Mouse (Mus musculus): Measurements from ENCODE around the gene Fam117a. TPM values are rescaled to one million over a fixed set of nuclear protein-coding genes. Genes with fewer than 3 reads are reported as not detected.
"Not testable (repeated sequence)": the region's sequence is repeated elsewhere in the genome, so short reads cannot be mapped to it uniquely, and the experiment has no call there.

Fam117a gene
- total RNA-seq, 1 experiment from 2014 or later: 84.4 TPM

DNA sequence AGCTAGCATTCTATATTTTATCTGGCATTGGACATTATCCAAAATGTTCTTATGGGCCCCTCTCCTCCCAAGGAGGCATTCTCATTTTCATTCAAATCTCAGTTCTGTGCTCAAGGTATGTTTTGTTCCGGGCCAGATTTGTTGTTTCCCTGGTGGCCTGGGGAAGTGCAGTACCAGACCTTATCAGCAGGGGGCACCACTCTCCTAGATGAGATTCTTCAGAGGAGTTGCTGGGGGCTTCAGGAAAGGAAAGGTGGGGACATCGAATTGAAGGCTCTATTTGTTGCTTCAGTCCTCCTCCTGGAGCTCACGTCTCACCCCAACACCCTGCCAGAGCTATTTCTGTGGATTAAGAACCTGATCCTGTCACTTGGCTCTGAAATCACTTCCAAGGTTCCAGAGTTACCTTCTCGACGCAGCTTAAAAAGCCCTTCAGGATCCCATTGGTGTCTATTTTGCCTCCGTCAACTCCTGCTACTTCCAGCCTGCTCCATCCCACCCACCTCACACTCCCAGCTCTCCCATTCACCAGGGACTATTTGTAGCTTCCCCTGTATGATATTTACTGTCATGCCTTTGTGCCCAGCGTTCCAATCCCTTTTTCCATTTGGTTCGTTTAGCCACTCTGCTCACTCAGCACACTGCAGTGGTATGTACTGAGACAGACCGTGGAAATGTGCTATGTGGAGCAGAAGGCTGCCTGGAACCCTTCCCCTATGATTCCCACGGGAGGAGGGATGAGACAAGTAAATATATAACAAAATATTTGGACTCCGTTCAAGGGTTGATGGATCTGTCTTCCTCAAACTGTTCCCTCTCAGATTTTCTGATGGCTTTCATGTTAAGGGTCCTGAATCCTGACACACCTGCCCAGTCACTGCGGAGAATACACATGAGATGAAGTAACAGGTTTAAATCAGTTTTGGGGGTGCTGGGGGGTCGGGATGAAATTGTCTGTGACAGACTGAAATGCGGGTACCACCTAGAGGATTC lies 61.3 kb downstream of the Fam117a start:
- peak; percentile 31 to 42; a peak in 2 of 4 replicates for ATAC-seq (replicated peaks in 1 of 2; ENCODE audit: insufficient read depth in 1 of 2, low FRiP score in 2 of 2, low TSS enrichment in 1 of 2, low read depth in 1 of 2, poor library complexity in 2 of 2, severe bottlenecking in 2 of 2)

DNA sequence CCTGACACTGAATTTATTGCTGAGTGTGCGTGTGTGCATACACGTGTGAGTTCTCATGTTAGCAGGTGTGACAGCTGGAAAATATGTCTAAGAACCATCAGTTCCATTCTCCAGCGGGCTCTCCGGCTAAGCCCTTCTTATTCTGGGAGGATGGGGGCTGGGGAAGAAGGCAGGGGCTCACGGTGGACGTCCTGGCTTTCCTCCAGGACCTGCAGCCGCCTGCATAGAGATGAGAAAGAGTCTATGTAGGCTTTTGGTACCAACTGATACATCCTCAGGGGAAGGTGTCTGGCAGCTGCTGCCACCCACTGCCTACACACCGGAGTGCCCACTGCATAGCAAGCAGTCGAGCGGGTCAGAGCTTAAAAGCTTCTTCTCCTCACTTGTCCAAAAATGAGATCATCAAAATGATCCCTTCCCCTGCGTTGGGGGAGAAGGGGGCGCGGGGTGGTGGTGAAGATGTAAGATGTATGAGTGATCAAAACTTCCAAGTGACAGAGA lies 62.8 kb downstream of the Fam117a start:
- ATAC-seq (replicated peaks in 1 of 2; ENCODE audit: insufficient read depth in 1 of 2, low FRiP score in 2 of 2, low TSS enrichment in 1 of 2, low read depth in 1 of 2, poor library complexity in 2 of 2, severe bottlenecking in 2 of 2): no peak

DNA sequence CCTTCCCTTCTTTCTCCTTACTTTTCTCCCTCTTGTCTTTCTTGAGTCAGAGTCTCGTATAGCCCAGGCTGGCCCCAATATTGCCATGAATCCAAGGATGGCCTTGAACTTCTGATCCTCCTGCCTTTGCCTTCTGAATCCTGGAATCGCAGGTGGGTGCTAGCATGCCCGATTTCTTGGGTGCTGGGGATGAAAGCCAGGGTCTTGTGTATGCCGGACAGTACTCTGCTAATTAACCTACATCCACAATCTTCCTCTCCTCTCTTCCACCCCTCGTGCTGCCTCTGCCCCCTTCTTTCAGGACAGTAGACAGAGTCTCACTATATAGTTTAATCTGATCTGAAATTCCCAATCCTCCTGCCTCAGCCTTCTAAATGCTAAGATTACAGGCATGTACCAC lies 64.8 kb downstream of the Fam117a start:
- no peak for ATAC-seq (replicated peaks in 1 of 2; ENCODE audit: insufficient read depth in 1 of 2, low FRiP score in 2 of 2, low TSS enrichment in 1 of 2, low read depth in 1 of 2, poor library complexity in 2 of 2, severe bottlenecking in 2 of 2)

DNA sequence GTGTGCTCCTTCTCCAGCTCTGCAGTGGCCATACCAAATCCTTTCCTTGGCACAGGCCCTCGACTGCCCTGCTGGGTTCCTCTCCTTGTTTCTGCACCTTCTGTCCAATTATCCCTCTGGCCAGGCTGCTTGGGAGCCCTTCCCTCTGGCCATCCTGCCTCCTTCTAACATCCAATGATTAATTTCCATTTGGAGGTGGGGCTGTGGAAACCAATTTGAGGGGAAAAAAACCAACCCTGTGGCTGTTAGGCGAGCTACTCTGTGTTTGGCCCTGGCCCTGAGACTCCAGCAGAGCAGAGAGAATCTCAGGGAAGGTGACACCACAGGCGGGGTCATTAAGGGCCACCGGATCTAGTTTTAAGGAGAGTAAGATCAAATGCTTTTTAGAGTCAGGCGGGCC lies 65.4 kb downstream of the Fam117a start:
- ATAC-seq (replicated peaks in 1 of 2; ENCODE audit: insufficient read depth in 1 of 2, low FRiP score in 2 of 2, low TSS enrichment in 1 of 2, low read depth in 1 of 2, poor library complexity in 2 of 2, severe bottlenecking in 2 of 2): no peak

DNA sequence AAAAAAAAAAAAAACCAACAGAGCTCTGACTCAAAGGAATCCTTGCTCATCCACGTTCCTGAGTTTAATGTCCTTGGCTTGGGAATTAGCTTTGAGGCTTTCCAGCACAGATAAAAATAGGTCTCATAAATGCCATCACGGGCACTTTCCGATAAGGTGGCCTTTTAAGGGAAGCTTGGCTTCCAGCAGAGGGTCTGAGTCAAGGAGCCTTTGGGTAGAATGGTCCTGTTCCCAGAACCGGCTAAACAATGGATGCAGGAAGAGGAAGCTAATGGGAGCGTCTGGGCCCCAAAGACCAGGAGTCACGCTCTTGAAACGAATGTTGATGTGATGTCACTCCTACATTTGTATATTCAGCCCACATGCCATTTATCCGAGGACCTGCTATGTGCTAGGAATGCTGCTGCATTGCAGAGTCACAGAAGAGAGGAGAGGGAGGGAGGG lies 65.9 kb downstream of the Fam117a start:
- no peak for ATAC-seq (replicated peaks in 1 of 2; ENCODE audit: insufficient read depth in 1 of 2, low FRiP score in 2 of 2, low TSS enrichment in 1 of 2, low read depth in 1 of 2, poor library complexity in 2 of 2, severe bottlenecking in 2 of 2)

DNA sequence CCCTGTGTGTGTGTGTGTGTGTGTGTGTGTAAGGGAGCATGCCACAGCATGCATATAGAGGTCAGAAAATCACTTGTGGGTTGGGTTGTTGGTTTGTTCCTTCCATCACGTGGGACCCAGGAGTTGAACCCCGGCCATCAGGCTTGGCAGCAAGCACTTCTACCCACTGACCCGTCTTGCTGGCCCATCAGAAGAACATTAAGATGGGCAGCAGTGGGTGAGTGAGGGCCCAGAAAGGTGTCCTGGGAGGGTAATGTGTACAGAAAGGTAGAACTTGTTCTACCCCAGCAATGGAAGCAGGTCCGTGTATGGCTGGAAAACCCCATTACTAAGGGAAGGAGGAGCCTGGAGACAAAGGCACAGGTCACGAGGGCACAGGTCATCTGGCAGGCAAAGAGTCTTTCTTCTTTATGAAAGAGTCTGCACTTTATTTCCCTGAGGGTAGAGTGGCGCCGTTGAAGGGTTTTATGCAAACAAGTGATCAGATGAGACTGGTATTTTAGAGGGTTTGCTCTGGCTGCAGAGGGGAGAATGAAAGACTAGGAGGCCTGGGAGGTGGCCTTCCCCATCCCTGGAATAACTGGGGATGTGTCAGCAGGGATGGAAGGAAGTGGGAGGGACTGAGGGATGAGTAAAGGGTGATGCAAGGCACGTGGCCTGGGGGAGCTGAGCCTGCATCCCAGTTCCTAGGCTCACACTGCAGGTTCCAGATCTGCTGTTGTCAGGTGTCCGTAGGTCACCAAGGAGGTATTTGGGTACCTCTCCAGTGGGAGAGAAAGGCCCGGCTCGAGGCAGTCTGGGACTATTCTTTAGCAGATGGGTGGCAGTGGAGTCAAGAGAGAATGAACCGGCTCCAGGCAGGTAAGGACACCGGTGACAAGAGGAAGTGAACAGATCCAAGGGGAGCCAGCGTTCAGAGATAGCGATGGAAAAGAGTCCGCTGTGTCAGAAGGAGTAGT lies 66.8 kb downstream of the Fam117a start:
- ATAC-seq (replicated peaks in 1 of 2; ENCODE audit: insufficient read depth in 1 of 2, low FRiP score in 2 of 2, low TSS enrichment in 1 of 2, low read depth in 1 of 2, poor library complexity in 2 of 2, severe bottlenecking in 2 of 2): no peak

DNA sequence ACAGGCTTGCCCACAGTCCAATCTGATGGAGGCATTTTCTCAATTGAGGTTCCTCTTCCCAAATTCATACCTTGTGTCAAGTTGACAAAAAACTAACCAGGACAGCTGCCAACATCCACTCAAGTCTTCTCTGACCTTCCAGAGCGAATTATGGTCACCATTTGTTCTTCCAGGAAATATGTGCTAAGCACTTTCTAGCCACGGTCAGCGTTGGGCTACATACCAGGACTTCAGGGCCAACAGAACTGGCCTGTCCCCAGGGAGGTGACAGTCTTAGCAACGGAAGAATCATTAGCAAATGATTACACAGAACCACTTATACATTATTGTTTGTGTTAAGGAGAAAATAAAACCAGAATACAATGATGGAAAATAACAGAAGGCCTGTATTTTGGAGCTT lies 69.0 kb downstream of the Fam117a start:
- no peak for ATAC-seq (replicated peaks in 1 of 2; ENCODE audit: insufficient read depth in 1 of 2, low FRiP score in 2 of 2, low TSS enrichment in 1 of 2, low read depth in 1 of 2, poor library complexity in 2 of 2, severe bottlenecking in 2 of 2)

DNA sequence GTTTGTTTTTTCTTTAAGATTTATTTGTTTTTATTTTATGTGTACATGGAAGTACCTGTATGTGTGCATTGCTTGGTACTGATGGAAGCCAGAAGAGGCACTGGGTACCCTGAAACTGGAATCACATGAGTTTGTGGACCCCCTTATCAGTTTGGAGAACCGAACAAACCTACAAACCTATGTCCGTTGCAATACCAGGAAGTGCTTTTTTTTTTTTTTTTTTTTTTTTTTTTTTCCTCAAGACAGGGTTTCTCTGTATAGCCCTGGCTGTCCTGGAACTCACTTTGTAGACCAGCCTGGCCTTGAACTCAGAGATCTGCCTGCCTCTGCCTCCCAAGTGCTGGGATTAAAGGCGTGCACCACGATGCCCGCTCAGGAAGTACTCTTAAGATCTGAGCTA lies 69.6 kb downstream of the Fam117a start:
- not testable (repeated sequence) for ATAC-seq (replicated peaks in 1 of 2; ENCODE audit: insufficient read depth in 1 of 2, low FRiP score in 2 of 2, low TSS enrichment in 1 of 2, low read depth in 1 of 2, poor library complexity in 2 of 2, severe bottlenecking in 2 of 2)

DNA sequence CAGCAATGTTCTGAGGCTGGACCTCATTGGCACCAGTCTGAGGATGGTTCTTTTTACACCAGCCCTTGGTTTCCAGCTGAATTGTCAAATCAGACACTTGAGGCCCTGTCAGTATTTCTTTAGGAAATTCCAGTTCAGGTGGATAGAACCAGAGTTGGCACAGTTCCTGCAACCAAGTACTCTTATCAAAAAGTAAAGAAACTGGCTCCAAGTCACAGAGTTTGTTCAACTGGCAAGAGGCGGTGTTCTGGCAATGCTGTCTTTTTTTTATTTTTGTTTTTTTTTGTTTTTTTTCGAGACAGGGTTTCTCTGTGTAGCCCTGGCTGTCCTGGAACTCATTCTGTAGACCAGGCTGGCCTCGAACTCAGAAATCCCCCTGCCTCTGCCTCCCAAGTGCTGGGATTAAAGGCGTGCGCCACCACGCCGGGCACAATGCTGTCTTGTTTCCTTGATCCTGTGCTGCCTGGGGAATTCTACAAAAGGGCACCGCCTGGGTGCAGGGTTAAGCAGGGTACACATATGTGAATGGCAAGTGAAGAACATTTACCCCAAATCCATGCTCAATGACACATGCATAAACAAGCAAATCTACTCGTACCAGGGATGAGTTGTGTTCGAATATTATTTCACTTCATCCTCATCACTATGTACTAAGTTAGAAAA lies 72.8 kb downstream of the Fam117a start:
- ATAC-seq (replicated peaks in 1 of 2; ENCODE audit: insufficient read depth in 1 of 2, low FRiP score in 2 of 2, low TSS enrichment in 1 of 2, low read depth in 1 of 2, poor library complexity in 2 of 2, severe bottlenecking in 2 of 2): no peak

DNA sequence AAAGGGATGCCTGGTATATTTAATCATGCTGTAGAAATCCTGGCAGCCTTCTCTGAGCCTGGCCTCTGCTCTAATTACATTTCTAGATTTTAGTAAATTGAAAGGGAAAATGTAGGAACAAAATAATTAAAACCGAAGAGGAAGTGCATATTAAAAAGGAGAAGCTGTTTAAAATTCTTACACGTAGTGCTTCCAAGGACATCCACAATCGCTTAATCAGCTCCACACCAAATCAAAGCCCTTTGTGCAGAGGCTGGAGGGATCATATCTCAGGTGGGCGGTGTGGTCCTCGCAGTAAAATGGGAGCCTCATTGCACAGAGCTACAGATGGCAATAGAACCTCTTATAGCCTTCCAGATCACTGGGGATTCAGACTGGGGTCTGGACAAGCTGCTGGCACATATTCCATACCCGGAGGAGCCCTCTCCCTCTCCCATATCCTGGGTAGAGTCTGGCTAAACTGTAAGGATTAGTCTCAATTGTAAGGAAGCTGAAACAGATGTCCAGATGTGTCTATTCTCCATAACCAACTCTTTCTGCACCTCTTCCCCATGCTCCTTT lies 74.7 kb downstream of the Fam117a start:
- ATAC-seq (replicated peaks in 1 of 2; ENCODE audit: insufficient read depth in 1 of 2, low FRiP score in 2 of 2, low TSS enrichment in 1 of 2, low read depth in 1 of 2, poor library complexity in 2 of 2, severe bottlenecking in 2 of 2): no peak

DNA sequence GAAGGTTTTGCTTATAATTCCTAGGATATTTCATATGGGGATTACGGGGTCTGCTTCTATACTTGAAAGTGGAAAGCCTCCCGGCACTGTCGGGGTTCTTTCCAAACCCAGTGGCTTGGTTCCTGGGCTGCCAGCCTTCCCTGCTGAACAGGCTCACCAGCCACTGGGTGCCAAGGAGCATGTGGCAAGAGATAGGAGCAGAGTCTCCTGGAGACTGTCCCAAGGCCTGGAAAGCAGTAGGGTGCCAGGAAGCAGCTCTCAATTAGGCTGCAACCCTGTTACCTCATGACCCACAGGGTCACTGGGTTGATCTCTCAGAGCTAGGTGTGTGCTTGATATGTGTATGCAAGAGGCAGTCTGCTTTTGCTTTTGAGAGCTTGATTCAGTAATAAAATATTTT lies 75.8 kb downstream of the Fam117a start:
- no peak for ATAC-seq (replicated peaks in 1 of 2; ENCODE audit: insufficient read depth in 1 of 2, low FRiP score in 2 of 2, low TSS enrichment in 1 of 2, low read depth in 1 of 2, poor library complexity in 2 of 2, severe bottlenecking in 2 of 2)

DNA sequence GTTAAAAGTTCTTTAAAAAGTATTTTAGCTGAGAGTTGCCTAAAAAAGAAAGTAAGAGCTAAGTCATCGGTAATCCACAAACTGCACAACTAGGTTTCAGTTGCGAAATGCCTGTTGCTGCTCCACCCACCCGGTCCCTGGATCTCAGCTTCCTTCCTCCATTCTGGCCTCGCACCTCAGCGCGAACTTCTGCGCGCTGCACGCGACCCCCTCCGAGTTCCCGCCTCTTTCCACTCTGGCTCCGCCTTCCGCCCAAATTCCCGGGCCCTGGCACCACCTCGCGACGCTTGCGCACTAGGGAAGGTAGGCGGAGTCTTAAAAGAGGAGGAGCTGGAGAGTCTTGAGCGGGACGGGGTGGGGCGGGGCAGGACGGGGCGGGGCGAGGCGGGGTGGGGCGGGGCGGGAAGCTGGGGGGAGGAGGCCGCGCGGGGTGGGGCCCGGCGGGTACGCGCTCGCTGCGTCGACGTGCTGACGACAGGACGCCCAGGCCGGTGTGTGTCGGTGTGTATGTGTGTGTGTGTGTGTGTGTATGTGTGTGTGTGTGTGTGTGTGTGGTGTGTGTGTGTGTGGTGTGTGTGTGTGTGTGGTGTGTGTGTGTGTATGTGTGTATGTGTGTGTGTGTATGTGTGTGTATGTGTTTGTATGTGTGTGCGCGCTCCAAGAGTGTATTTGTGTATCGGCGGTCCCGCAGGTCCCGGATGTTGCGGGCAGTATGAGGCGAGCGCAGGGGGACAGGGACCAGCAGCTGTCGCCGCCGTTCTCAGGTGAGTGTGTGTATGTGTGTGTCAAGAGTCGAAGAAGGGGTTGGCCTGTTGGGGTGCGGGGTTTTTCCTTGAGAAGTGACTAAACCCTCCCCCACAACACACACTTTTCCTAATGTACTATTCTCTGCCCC lies 77.1 kb downstream of the Fam117a start, which contains the start of gene Spop:
Gene Spop, plus strand, starts transcription at position 440 of the 895 bp plus-strand sequence.
- peak; percentile 68 to 89 for ATAC-seq (replicated peaks in 1 of 2; ENCODE audit: insufficient read depth in 1 of 2, low FRiP score in 2 of 2, low TSS enrichment in 1 of 2, low read depth in 1 of 2, poor library complexity in 2 of 2, severe bottlenecking in 2 of 2)

DNA sequence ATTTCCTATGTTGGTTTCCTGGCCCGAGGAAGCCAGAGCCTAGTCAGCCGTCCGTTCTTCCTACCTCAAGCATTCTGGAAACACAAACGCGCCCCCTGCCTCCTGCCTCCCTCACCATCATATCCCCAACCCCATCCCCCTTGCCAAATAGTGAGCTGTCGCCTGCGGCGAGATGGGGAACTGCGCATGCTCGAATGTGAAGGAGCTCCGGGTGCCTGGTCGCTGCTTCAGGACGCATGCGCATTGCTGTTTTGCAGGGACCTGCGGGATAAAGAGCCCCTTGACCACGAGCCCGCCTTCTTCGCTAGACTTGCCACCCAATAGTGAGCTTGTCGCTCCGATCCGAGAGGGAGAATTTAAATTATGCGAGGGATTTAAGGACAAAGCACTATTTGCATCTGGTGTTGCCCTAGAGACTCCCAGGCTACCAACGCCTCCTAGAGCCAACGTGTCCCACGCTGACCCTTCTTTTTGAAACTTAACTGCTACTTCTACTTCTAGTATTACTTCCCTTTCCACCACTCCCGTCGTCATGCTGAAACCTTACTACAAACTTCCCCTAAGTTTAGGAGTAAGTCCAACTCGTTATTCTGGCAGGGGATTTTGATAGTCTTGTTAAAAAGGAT lies 77.8 kb downstream of the Fam117a start:
- ATAC-seq (replicated peaks in 1 of 2; ENCODE audit: insufficient read depth in 1 of 2, low FRiP score in 2 of 2, low TSS enrichment in 1 of 2, low read depth in 1 of 2, poor library complexity in 2 of 2, severe bottlenecking in 2 of 2): peak; percentile 78 to 80

DNA sequence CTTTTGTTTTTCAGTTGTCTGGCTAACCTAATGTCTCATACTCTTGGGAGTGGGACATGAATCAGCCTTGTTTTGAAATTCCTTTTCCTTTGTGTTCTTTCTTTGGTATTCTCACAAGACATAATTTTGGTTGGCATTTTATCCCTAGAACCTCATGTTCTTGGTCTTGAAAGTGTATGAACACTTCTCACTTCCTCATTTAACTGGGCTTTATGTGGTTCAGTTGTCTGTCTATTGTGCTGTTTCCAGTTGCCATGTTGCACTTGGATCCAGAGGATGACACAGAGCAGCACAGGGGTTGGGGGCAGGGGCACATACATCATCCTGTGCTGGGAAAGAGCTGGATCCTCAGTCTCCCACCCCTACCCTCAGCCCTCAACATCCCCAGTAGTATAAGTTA lies 79.1 kb downstream of the Fam117a start:
- ATAC-seq (replicated peaks in 1 of 2; ENCODE audit: insufficient read depth in 1 of 2, low FRiP score in 2 of 2, low TSS enrichment in 1 of 2, low read depth in 1 of 2, poor library complexity in 2 of 2, severe bottlenecking in 2 of 2): no peak

DNA sequence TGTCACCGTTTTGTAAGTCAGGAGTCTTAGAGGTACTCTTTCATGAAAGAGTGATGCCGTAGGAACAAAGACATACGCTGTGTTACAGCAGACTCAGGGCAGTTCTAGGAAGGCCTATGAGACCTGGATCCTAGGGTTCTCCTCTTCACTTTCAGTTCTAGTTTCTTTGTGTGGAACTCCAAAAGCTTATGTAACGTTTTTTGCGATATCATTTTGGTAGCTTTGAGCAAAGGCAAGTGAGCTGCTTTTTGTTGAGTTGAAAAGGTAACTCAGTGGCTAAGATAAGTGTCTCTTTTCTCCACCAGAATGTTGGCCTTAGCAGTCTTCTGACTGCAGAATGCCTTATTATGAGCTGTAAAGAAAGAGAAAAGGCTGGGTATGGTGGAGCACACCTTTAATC lies 80.5 kb downstream of the Fam117a start:
- ATAC-seq (replicated peaks in 1 of 2; ENCODE audit: insufficient read depth in 1 of 2, low FRiP score in 2 of 2, low TSS enrichment in 1 of 2, low read depth in 1 of 2, poor library complexity in 2 of 2, severe bottlenecking in 2 of 2): no peak
